Mouse (Mus musculus) MEL (cell line): Measurements from ENCODE around the gene Aspdh. TPM values are rescaled to one million over a fixed set of nuclear protein-coding genes. Genes with fewer than 3 reads are reported as not detected.
A peak's percentile ranks its signal among the peaks of the same experiment; 100 is the strongest.

Experiments
- DNase-seq: peaks from one replicate; pipeline ENCODE4 v3.0.0; 2011; ENCODE audit warnings: low read depth, low spot score
- H3K27ac ChIP-seq: 2 replicates; pipeline ENCODE4 v1.5.1; 2012; ENCODE audit warnings: low read depth, mild to moderate bottlenecking, control low read depth, low read length, moderate library complexity; ENCODE audit not compliant: control insufficient read depth
- H3K27me3 ChIP-seq, 2 experiments: fragments of 150-350 bp in 1 of 2; sonication (generic) in 1 of 2; 2 replicates each; pipeline ENCODE4 v1.6.1; 2012; ENCODE audit warnings: low read length in 2 of 2, mild to moderate bottlenecking in 2 of 2, improper control_type of control experiment in 1 of 2, moderate library complexity in 1 of 2; ENCODE audit not compliant: insufficient read depth in 2 of 2, control insufficient read depth in 1 of 2
- H3K36me3 ChIP-seq, 2 experiments: 2 replicates each; pipeline ENCODE4 v1.6.1; 2012 to 2014; ENCODE audit warnings: low read length in 2 of 2, improper control_type of control experiment in 1 of 2, inconsistent platforms in 1 of 2, mild to moderate bottlenecking in 1 of 2; ENCODE audit not compliant: insufficient read depth in 2 of 2, control insufficient read depth in 1 of 2
- H3K4me1 ChIP-seq, 2 experiments: fragments of 150-350 bp in 1 of 2; sonication (generic) in 1 of 2; 2 replicates each; pipeline ENCODE4 v1.6.1; 2012; ENCODE audit warnings: low read length in 2 of 2, improper control_type of control experiment in 1 of 2, mild to moderate bottlenecking in 1 of 2; ENCODE audit not compliant: insufficient read depth in 2 of 2, control insufficient read depth in 1 of 2
- H3K4me3 ChIP-seq, 2 experiments: fragments of 150-350 bp in 1 of 2; sonication (generic) in 1 of 2; 2 replicates each; pipeline ENCODE4 v1.5.1; 2012; ENCODE audit warnings: low read depth in 2 of 2, low read length in 2 of 2, mild to moderate bottlenecking in 2 of 2, moderate library complexity in 2 of 2, control low read depth in 1 of 2, improper control_type of control experiment in 1 of 2; ENCODE audit not compliant: control insufficient read depth in 1 of 2, insufficient read depth in 1 of 2
- H3K79me2 ChIP-seq: 2 replicates; pipeline ENCODE4 v1.6.1; 2012; ENCODE audit warnings: mild to moderate bottlenecking, low read length, moderate library complexity; ENCODE audit not compliant: control insufficient read depth, poor library complexity, insufficient read depth
- H3K9ac ChIP-seq: 2 replicates; pipeline ENCODE4 v1.6.1; 2012; ENCODE audit warnings: low read depth, mild to moderate bottlenecking, control low read depth, low read length, moderate library complexity; ENCODE audit not compliant: control insufficient read depth, poor library complexity, severe bottlenecking
- H3K9me3 ChIP-seq: fragments of 150-350 bp; sonication (generic); replicated peaks from 2 replicates; pipeline ENCODE4 v1.6.1; 2012; ENCODE audit warnings: mild to moderate bottlenecking, low read length, improper control_type of control experiment, moderate library complexity; ENCODE audit not compliant: insufficient read depth
- BHLHE40 ChIP-seq: IDR thresholded peaks from 2 replicates; pipeline ENCODE4 v1.6.1; 2012; ENCODE audit warnings: low read depth, mild to moderate bottlenecking, inconsistent platforms, low read length, improper control_type of control experiment, borderline replicate concordance
- CHD1 ChIP-seq: IDR thresholded peaks from 2 replicates; pipeline ENCODE4 v1.6.1; 2012; ENCODE audit warnings: low read depth, mild to moderate bottlenecking, inconsistent platforms, low read length, improper control_type of control experiment
- CHD2 ChIP-seq: IDR thresholded peaks from 2 replicates; pipeline ENCODE4 v1.6.1; 2011; ENCODE audit warnings: low read length, improper control_type of control experiment
- CTCF ChIP-seq, 3 experiments: IDR thresholded peaks in 2 of 3; conservative IDR thresholded peaks in 1 of 3; 2 replicates each; pipeline ENCODE4 v1.5.1; 2011 to 2012; ENCODE audit warnings: low read length in 3 of 3, low read depth in 2 of 3, mild to moderate bottlenecking in 2 of 3, improper control_type of control experiment in 1 of 3, inconsistent platforms in 1 of 3, mixed read lengths in 1 of 3, moderate library complexity in 1 of 3; ENCODE audit not compliant: control insufficient read depth in 1 of 3, insufficient read depth in 1 of 3, poor library complexity in 1 of 3, severe bottlenecking in 1 of 3
- ELF1 ChIP-seq: IDR thresholded peaks from 2 replicates; pipeline ENCODE4 v1.6.1; 2014; ENCODE audit warnings: low read depth, mild to moderate bottlenecking, inconsistent platforms, low read length, improper control_type of control experiment, moderate library complexity
- EP300 ChIP-seq, 2 experiments: IDR thresholded peaks; 2 replicates each; pipeline ENCODE4 v1.6.1; 2011; ENCODE audit warnings: improper control_type of control experiment in 2 of 2, low read length in 2 of 2, low read depth in 1 of 2, mild to moderate bottlenecking in 1 of 2
- ETS1 ChIP-seq: IDR thresholded peaks from 2 replicates; pipeline ENCODE4 v1.6.1; 2012; ENCODE audit warnings: low read depth, mild to moderate bottlenecking, inconsistent platforms, low read length, improper control_type of control experiment, moderate library complexity
- GATA1 ChIP-seq: IDR thresholded peaks from 2 replicates; pipeline ENCODE4 v1.6.1; 2011; ENCODE audit warnings: low read depth, low read length, improper control_type of control experiment
- HCFC1 ChIP-seq: IDR thresholded peaks from 2 replicates; pipeline ENCODE4 v1.6.1; 2012; ENCODE audit warnings: low read depth, mild to moderate bottlenecking, inconsistent platforms, low read length, improper control_type of control experiment, moderate library complexity
- JUND ChIP-seq: IDR thresholded peaks from 2 replicates; pipeline ENCODE4 v1.6.1; 2011; ENCODE audit warnings: low read depth, mild to moderate bottlenecking, improper control_type of control experiment, low read length
- KAT2A ChIP-seq: conservative IDR thresholded peaks from 2 replicates; pipeline ENCODE4 v1.6.1; 2012; ENCODE audit warnings: low read depth, low read length, improper control_type of control experiment, inconsistent platforms
- MAFK ChIP-seq: IDR thresholded peaks from 2 replicates; pipeline ENCODE4 v1.6.1; 2011; ENCODE audit warnings: low read depth, mild to moderate bottlenecking, low read length, improper control_type of control experiment, borderline replicate concordance
- MAX ChIP-seq: IDR thresholded peaks from 2 replicates; pipeline ENCODE4 v1.6.1; 2011; ENCODE audit warnings: low read length, improper control_type of control experiment
- MEF2A ChIP-seq: IDR thresholded peaks from 2 replicates; pipeline ENCODE4 v1.6.1; 2014; ENCODE audit warnings: low read depth, mild to moderate bottlenecking, inconsistent platforms, low read length, improper control_type of control experiment; ENCODE audit not compliant: poor library complexity, insufficient replicate concordance, severe bottlenecking; ENCODE audit errors: extremely low read depth
- NELFE ChIP-seq: IDR thresholded peaks from 2 replicates; pipeline ENCODE4 v1.6.1; 2011; ENCODE audit warnings: low read depth, low read length, improper control_type of control experiment
- NRF1 ChIP-seq: IDR thresholded peaks from 2 replicates; pipeline ENCODE4 v1.6.1; 2014; ENCODE audit warnings: low read depth, mild to moderate bottlenecking, inconsistent platforms, low read length, improper control_type of control experiment, moderate library complexity; ENCODE audit not compliant: poor library complexity, insufficient read depth, severe bottlenecking
- POLR2A ChIP-seq, 2 experiments: IDR thresholded peaks; 2 replicates each; pipeline ENCODE4 v1.6.1; 2011 to 2012; ENCODE audit warnings: low read length in 2 of 2, mild to moderate bottlenecking in 2 of 2, control low read depth in 1 of 2, improper control_type of control experiment in 1 of 2, low read depth in 1 of 2, moderate library complexity in 1 of 2; ENCODE audit not compliant: control insufficient read depth in 1 of 2, insufficient read depth in 1 of 2, poor library complexity in 1 of 2
- POLR2AphosphoS2 ChIP-seq: IDR thresholded peaks from 2 replicates; pipeline ENCODE4 v1.6.1; 2011; ENCODE audit warnings: low read length, improper control_type of control experiment
- POLR2AphosphoS5 ChIP-seq: IDR thresholded peaks from 2 replicates; pipeline ENCODE4 v1.6.1; 2012; ENCODE audit warnings: low read depth, borderline replicate concordance, mild to moderate bottlenecking, inconsistent platforms, low read length, moderate library complexity, mixed read lengths
- SIN3A ChIP-seq: IDR thresholded peaks from 2 replicates; pipeline ENCODE4 v1.6.1; 2012; ENCODE audit warnings: low read length, improper control_type of control experiment, inconsistent platforms
- TAL1 ChIP-seq: IDR thresholded peaks from 2 replicates; pipeline ENCODE4 v1.6.1; 2012; ENCODE audit warnings: mild to moderate bottlenecking, inconsistent platforms, low read length, moderate library complexity, mixed read lengths
- TBP ChIP-seq: IDR thresholded peaks from 2 replicates; pipeline ENCODE4 v1.8.0; 2011; ENCODE audit warnings: low read depth, low read length, improper control_type of control experiment
- USF2 ChIP-seq, 2 experiments: IDR thresholded peaks; 2 replicates each; pipeline ENCODE4 v1.6.1; 2011 to 2012; ENCODE audit warnings: improper control_type of control experiment in 2 of 2, low read length in 2 of 2, borderline replicate concordance in 1 of 2, inconsistent platforms in 1 of 2, low read depth in 1 of 2, mild to moderate bottlenecking in 1 of 2; ENCODE audit not compliant: insufficient read depth in 1 of 2
- ZC3H11A ChIP-seq: IDR thresholded peaks from 2 replicates; pipeline ENCODE4 v1.6.1; 2012; ENCODE audit warnings: low read depth, mild to moderate bottlenecking, inconsistent platforms, low read length, improper control_type of control experiment
- ZKSCAN1 ChIP-seq: IDR thresholded peaks from 2 replicates; pipeline ENCODE4 v1.6.1; 2012; ENCODE audit warnings: low read depth, mild to moderate bottlenecking, inconsistent platforms, low read length, improper control_type of control experiment, moderate library complexity
- ZMIZ1 ChIP-seq: IDR thresholded peaks from 2 replicates; pipeline ENCODE4 v1.6.1; 2012; ENCODE audit warnings: low read depth, mild to moderate bottlenecking, inconsistent platforms, low read length, improper control_type of control experiment, moderate library complexity
- ZNF384 ChIP-seq: IDR thresholded peaks from 2 replicates; pipeline ENCODE4 v1.6.1; 2012; ENCODE audit warnings: low read depth, mild to moderate bottlenecking, inconsistent platforms, low read length, improper control_type of control experiment
- polyA plus RNA-seq, 2 experiments: library from polyadenylated mRNA; stranded (reverse) in 1 of 2; unstranded in 1 of 2; fragments of >175 nt in 1 of 2; fragments of >200 nt in 1 of 2; gene quantifications; 2 replicates each; pipeline versions ENCODE4 v1.2.1 to v1.2.4; 2012; ENCODE audit warnings: low replicate concordance in 2 of 2, low read depth in 1 of 2; ENCODE audit not compliant: insufficient read length in 2 of 2, insufficient read depth in 1 of 2, missing spikeins in 1 of 2
- total RNA-seq: library from RNA; depleted of rRNA; stranded (reverse); fragments of 300-350 nt; gene quantifications from 2 replicates; pipeline ENCODE4 v1.2.3, GENCODE M21; 2012

Aspdh gene
- total and polyA plus RNA-seq, 3 experiments = 0.89 TPM; not detected in 2

- TF ChIP-seq CTCF (IDR thresholded peaks at IDR 0.05 in 2 of 3, conservative IDR thresholded peaks at IDR 0.05 in 1 of 3; ENCODE audit: control insufficient read depth in 1 of 3, insufficient read depth in 1 of 3, low read depth in 2 of 3, low read length in 3 of 3, poor library complexity in 1 of 3, severe bottlenecking in 1 of 3) (no peak), NELFE (peak; percentile 80), ZKSCAN1 (no peak), ZC3H11A (no peak), ELF1 (peak; percentile 99), POLR2A (IDR thresholded peaks at IDR 0.05; ENCODE audit: control insufficient read depth in 1 of 2, insufficient read depth in 1 of 2, low read depth in 1 of 2, low read length in 2 of 2, poor library complexity in 1 of 2) (peak; percentile 65 to 81), MAX (no peak; the same call in 1 of the 2 replicates), KAT2A (peak; percentile 94), SIN3A (peak; percentile 96), MAFK (no peak), ZMIZ1 (0 out of 2 replicates have a peak, but pooled peaks have one; percentile 64), CHD1 (no peak), ZNF384 (no peak), TAL1 (no peak), POLR2AphosphoS5 (no peak), NRF1 (peak; percentile 64), ETS1 (peak; percentile 41; the same call in 1 of the 2 replicates), TBP (peak; percentile 81), GATA1 (no peak)
These were observed 2.7 kb downstream of the Aspdh start, which contains the start of gene Josd2 (continued) for GRCm38 (mm10) chr7:44467811-44468411.

- TF ChIP-seq HCFC1 (no peak), CTCF (IDR thresholded peaks at IDR 0.05 in 2 of 3, conservative IDR thresholded peaks at IDR 0.05 in 1 of 3; ENCODE audit: control insufficient read depth in 1 of 3, insufficient read depth in 1 of 3, low read depth in 2 of 3, low read length in 3 of 3, poor library complexity in 1 of 3, severe bottlenecking in 1 of 3) (no peak), ELF1 (no peak), NELFE (no peak), BHLHE40 (no peak), ZNF384 (no peak), JUND (no peak), POLR2AphosphoS2 (no peak), EP300 (IDR thresholded peaks at IDR 0.05; ENCODE audit: low read depth in 1 of 2, low read length in 2 of 2) (no peak), USF2 (IDR thresholded peaks at IDR 0.05; ENCODE audit: borderline replicate concordance in 1 of 2, insufficient read depth in 1 of 2, low read depth in 1 of 2, low read length in 2 of 2) (no peak), ETS1 (no peak), SIN3A (no peak), CHD2 (no peak), MEF2A (no peak)
- H3K27ac ChIP-seq = no peak overlapping the region
- peak; percentile 20 for DNase-seq
- H3K27me3 ChIP-seq = no peaks in the 10 kb centered on the region
- H3K9ac ChIP-seq = peak overlapping the region; percentile 74
- no peaks in the 10 kb centered on the region for H3K36me3 ChIP-seq
- H3K9me3 ChIP-seq = no peaks in the 10 kb centered on the region
- peaks cover 0 to 13% of the 10 kb centered on the region in 2 experiments; a peak in 2 of 4 replicates for H3K4me1 ChIP-seq
- peak overlapping the region; percentile 58 to 76 for H3K4me3 ChIP-seq
- H3K79me2 ChIP-seq = peaks cover 3% of the 10 kb centered on the region
These were observed 3.6 kb downstream of the Aspdh start for GRCm38 (mm10) chr7:44468644-44469285.
